Mouse (Mus musculus) macrophage (primary cell): ENCODE measurements around the gene Rcan3. TPM values are rescaled to one million over a fixed set of nuclear protein-coding genes. Genes with fewer than 3 reads are reported as not detected.

Experiments
- H3K27ac ChIP-seq: fragments of 350-480 bp; formaldehyde crosslinking; 2 replicates; pipeline ENCODE4 v1.9.0; 2021
- H3K36me3 ChIP-seq: fragments of 350-480 bp; formaldehyde crosslinking; 2 replicates; pipeline ENCODE4 v1.9.0; 2021; ENCODE audit errors: inconsistent target
- H3K4me3 ChIP-seq: fragments of 350-480 bp; formaldehyde crosslinking; 2 replicates; pipeline ENCODE4 v1.9.0; 2021; ENCODE audit errors: inconsistent target
- H3K79me2 ChIP-seq: fragments of 350-480 bp; formaldehyde crosslinking; 2 replicates; pipeline ENCODE4 v1.9.0; 2021; ENCODE audit errors: inconsistent target
- WGBS: methylation state at CpG from one replicate; pipeline ENCODE4 v1.1.7; 2026; ENCODE audit warnings: inconsistent platforms; ENCODE audit not compliant: missing documents; 5-methylcytosine and 5-hydroxymethylcytosine counted together
- polyA plus RNA-seq: library from polyadenylated mRNA; stranded (reverse); fragments of 250-400 nt; gene quantifications from 3 replicates; pipeline ENCODE4 v1.2.4, GENCODE M21; 2018; ENCODE audit warnings: inconsistent platforms

Rcan3 gene
- polyA plus RNA-seq, 1 experiment from 2014 or later = 11.8 TPM

DNA sequence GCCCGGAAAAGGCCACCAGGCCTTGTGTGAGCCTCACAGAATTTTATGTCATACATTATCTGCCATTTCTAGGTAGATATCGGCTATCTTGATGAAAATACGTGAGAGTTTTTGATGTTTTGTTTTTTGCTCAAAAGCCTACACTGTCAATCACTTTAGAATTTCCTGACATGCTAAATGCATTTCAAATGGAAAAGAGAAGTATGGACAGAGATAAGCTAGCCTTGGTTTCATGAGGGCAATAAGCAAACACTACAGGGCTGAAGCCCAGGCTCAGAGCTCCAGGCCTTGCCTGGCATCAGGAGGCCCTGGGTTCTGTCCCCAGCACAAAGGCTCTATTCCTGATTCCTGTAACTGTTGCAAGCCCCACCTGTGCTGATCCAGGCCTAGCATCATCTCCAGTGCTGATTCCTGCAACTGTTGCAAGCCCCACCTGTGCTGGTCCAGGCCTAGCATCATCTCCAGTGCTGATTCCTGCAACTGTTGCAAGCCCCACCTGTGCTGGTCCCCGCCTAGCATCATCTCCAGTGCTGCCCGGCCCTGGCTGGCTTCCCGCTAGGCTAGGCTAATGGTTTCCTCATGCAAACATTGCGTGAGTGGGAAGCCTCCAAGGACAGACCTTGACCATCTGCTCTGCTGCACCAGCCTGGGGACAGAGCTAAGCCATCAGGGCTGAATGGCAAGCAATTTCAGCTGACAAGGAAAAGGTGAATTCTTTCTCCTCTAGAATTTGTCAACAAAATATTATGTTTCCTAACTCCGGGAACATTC lies 3.5 kb downstream of the Rcan3 start:
- H3K79me2 ChIP-seq = peaks cover 18% of the 10 kb centered on the region; the same call in 1 of the 2 replicates
- no peaks in the 10 kb centered on the region for H3K36me3 ChIP-seq
- no peak overlapping the region for H3K27ac ChIP-seq
- WGBS = 97% methylated on average over 8 of the region's 8 CpGs
- no peak overlapping the region for H3K4me3 ChIP-seq

DNA sequence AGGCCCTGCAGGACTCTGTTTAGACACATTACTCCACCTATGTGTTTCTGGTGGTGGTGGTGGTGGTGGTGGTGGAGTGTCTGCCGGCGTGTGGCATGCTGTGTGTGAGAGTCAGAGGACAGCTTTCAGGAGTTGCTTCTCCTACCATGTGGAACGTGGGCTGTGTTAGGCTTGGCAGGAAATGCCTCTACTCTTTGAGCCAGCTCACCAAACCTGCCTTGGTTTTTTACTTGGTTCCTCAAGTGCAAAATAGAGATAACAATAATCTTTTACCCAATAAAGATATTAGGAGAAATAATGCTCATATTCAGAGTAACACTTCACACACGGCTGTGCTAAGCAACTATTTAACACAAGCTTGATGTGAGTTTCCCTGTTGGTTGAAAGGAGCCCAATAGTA lies 4.3 kb downstream of the Rcan3 start:
- Histone ChIP-seq H3K36me3 (0 out of 2 replicates have a peak, but pooled peaks cover under 1% of the 10 kb centered on the region), H3K4me3 (no peak overlapping the region), H3K27ac (no peak overlapping the region), H3K79me2 (peaks cover 18% of the 10 kb centered on the region; the same call in 1 of the 2 replicates)
- WGBS = 69% methylated on average over 4 of the region's 4 CpGs

DNA sequence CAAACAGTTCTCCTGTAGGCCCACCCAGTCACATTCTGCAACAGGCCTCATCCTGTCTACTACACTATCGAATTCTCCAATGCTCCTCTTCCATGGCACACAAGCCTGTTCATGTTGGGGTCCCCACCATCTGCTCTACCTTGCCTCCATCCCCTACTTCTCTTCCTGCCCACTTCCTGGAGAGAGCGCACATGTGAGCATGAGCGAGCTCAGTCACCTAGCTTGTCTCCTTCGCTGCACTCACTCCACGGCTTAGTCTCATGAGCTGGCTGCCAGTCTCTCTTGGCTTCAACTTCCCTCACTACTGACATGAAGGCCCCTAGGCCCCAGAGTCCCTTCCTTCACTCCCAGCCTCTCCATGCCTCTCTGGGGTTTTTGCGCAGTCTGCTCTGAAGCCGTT lies 7.1 kb downstream of the Rcan3 start:
- no peak overlapping the region for H3K27ac ChIP-seq
- 79% methylated on average over 7 of the region's 7 CpGs for WGBS
- H3K36me3 ChIP-seq = peaks cover 18% of the 10 kb centered on the region; the same call in 1 of the 2 replicates
- H3K79me2 ChIP-seq = peaks cover 2% of the 10 kb centered on the region; the same call in 1 of the 2 replicates
- H3K4me3 ChIP-seq = no peak overlapping the region

DNA sequence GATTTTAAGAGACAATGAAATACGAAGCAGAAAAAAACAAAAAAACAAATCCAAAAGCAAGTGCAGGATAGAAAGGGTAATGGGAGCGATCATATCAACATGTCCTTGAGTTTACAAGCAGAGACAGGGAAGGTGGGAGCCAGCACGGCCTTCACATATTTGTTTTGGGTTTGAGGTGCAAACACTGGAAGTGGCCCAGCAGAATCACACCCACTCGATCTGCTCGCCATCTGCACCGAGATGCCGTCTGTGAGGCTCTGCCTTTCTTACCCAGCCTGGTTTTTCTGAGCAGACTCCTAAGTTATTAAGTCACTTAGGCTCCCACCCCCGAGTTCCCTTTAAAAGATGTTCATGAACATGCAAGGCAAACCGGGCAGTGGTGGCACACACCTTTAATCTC lies 8.0 kb downstream of the Rcan3 start:
- Histone ChIP-seq H3K36me3 (peaks cover 28% of the 10 kb centered on the region), H3K79me2 (no peaks in the 10 kb centered on the region; the same call in 1 of the 2 replicates), H3K4me3 (no peak overlapping the region), H3K27ac (no peak overlapping the region)
- 94% methylated on average over 9 of the region's 9 CpGs for WGBS

DNA sequence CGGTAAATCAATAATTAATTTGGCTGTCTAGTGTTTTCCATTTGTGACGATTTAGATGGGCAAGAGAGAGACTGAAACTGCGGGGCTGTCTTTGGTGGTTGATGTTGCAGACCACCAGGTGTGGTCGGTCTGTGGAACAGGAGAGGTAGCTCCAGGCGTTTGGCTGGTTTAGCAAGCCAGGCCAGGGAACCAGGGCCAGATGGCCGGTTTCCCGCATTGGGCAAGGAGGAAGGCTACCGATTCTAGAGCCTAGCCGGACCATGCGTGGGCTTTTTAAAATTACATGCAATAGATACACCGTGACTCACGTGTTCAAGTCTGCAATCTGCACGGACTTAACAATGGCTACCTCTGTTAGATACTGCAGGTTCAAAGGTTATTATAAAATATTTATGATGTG lies 12.7 kb downstream of the Rcan3 start:
- Histone ChIP-seq H3K27ac (no peak overlapping the region), H3K4me3 (no peak overlapping the region), H3K36me3 (peaks cover 53% of the 10 kb centered on the region), H3K79me2 (no peaks in the 10 kb centered on the region; the same call in 1 of the 2 replicates)
- 95% methylated on average over 13 of the region's 13 CpGs for WGBS

DNA sequence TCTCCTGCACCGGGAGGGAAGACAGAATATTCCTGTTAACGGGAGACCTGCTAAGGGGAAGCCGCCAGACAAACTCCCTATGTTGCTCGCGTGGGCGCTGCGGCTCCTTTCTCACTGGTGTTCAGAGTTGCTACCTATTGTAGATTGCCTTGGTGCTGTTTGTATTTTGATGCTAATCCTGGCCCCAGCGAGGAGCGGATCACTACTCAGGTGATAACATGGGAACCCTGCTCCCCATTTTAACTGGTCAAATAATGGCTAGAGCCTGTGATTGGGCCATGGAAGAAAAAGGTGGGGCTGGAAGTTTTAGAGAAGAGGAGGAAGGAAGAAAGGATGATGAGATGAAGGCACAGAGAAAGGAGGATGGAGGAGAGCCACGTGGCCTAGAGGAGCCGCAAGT lies 13.2 kb downstream of the Rcan3 start:
- Histone ChIP-seq H3K36me3 (peaks cover 53% of the 10 kb centered on the region), H3K27ac (no peak overlapping the region)
- 96% methylated on average over 11 of the region's 11 CpGs for WGBS

DNA sequence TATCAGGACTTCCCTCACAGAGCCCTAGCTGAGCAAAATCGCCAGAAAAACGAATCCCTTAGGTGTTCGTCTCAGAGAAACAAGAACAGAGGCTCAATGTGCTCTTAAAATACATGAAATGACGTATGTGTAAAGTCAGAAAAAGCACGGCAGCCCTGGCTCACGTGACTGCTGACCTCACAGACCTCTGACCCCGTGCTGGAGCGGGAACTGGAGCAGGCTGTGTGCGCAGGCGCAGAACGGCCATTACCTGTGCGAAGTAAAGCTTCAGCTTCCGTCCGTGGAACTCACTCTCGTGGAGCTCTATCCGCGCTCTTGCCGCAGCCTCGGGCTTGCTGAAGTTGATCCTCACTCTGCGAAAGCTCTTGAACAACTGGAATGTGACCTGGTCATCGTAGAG lies 13.7 kb downstream of the Rcan3 start:
- Histone ChIP-seq H3K79me2 (no peaks in the 10 kb centered on the region), H3K4me3 (no peak overlapping the region), H3K36me3 (peaks cover 56% of the 10 kb centered on the region), H3K27ac (no peak overlapping the region)
- 94% methylated on average over 18 of the region's 21 CpGs for whole genome bisulfite sequencing

More for the DNA sequence above, 13.2 kb downstream of the Rcan3 start:
- H3K4me3 ChIP-seq = no peak overlapping the region
- no peaks in the 10 kb centered on the region for H3K79me2 ChIP-seq

DNA sequence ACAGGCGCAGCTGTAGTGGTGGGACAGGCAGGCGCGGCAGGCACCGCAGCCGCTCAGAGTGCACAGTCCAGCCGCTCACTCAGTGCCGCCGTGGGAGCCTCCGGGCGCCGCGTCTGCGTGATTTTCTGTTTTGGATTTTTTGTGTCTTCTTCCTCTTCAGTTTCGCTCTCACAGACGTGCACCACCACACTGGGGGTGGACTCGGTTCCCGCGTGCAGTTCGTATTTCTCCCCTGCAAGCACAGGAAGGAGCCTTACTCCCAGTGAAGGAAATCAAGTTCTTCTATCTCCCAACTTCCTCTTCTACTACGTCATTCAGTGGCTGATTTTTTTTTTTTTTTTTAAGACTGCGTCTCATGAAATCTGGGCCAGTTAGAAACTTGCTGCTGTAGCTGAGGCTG lies 17.3 kb downstream of the Rcan3 start:
- Histone ChIP-seq H3K27ac (no peak overlapping the region), H3K79me2 (no peaks in the 10 kb centered on the region), H3K4me3 (no peak overlapping the region), H3K36me3 (peaks cover 58% of the 10 kb centered on the region)
- 34% methylated on average over 21 of the region's 21 CpGs for WGBS

DNA sequence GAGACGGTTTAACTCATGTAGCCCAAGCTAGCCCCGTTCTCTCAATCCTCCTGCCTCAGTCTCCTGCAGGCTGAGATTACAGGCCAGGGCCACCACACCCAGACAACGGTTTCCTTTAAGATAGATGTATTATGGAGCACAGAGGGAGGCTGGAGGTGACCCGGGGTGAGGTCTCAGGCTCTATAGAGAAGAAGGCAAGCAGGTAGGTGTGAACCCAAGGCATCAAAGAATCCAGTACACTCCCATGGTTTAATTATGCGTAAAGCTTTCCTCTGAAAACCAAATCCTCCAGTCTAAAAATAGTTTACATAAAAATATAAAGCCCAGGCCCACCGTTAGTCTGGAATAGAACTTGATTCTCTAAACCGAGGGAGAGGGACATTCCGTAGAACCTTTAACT lies 20.2 kb downstream of the Rcan3 start:
- H3K4me3 ChIP-seq = no peak overlapping the region
- H3K27ac ChIP-seq = no peak overlapping the region
- peaks cover 29% of the 10 kb centered on the region; the same call in 1 of the 2 replicates for H3K36me3 ChIP-seq
- H3K79me2 ChIP-seq = no peaks in the 10 kb centered on the region
- WGBS = 92% methylated on average over 8 of the region's 8 CpGs

DNA sequence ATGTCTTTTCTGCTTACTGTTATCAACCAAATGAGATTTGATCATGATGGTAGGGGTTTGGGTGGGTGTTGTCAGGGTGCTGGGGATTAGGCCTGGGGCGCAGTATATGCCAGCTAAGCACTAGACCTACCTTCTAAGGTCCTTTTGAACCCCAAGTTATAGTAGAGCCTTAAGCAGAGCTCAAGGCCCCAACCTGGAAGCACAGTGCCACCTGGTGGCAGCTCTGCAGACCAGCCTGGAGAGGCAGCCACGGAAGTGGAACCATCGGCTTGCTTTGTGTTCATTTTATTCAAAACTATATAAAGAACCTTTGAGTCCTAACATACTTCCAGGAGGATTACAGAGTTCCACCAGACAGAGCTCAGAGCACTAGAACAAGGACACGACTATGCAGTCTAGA lies 22.0 kb downstream of the Rcan3 start:
- no peak overlapping the region for H3K27ac ChIP-seq
- H3K4me3 ChIP-seq = no peak overlapping the region
- H3K36me3 ChIP-seq = peaks cover 25% of the 10 kb centered on the region; the same call in 1 of the 2 replicates
- 22% methylated on average over 4 of the region's 4 CpGs for WGBS
- no peaks in the 10 kb centered on the region for H3K79me2 ChIP-seq

DNA sequence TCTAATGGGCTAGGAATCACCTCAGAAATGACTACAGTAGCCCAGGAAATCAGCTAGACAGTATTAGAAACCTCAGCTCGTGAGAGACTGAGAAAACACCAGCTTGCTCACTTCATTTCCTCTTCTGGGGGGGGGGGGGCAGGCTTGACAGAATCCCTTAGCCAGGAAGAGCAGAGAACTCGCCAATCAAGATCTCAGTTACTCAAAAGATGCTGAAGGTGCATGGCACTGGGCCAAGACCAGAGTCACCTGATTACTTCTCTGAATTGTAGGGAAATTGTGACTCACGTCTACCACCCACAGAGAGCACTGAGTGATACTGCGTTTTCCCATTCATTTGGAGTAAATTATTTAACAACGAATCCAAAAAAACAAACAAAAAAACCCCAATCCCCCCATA lies 27.5 kb downstream of the Rcan3 start:
- Histone ChIP-seq H3K4me3 (no peak overlapping the region), H3K79me2 (no peaks in the 10 kb centered on the region), H3K27ac (peak overlapping the region; percentile 27; the same call in 1 of the 2 replicates), H3K36me3 (no peaks in the 10 kb centered on the region)
- WGBS = 27% methylated on average over 5 of the region's 5 CpGs

DNA sequence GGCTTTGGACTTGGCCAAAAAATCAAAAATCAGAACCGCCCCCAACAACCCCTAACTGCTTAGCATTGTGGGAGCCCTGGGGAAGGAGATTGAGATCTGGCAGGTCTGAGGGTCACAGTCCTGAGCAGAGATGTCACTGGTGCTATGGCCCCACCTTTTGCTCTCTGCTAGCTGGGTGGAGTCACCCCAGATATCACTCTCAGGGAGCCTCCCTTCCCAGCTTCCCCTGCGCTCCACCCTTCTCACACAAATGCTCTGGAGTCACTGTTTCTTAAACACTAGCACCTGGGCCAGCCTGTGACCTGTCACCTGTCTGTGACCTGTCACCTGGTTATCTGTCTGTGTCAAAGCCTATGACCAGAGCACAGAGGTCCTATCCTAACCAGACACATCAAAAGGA lies 28.7 kb downstream of the Rcan3 start:
- Histone ChIP-seq H3K36me3 (no peaks in the 10 kb centered on the region), H3K27ac (no peak overlapping the region), H3K4me3 (no peak overlapping the region), H3K79me2 (no peaks in the 10 kb centered on the region)
- WGBS = 100% methylated on average over 2 of the region's 2 CpGs

DNA sequence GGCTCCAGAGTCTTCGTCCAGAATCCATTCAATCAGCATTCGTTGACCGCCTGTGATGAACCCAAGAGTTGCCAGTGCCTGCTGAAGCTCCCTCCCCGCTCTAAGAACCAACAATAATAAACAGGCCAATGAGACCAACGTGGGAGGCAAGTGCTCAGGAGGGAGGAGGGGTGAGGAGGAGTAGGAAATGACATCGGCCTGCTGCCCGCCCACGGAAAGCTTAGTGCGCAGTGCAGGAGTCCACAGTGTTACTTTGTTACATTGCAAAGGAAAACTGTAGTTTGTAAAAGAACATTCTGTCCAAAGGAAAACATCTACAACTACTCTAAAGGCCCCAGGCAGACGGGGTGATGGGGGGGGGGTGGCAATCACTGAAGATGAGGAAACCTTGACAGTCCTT lies 29.6 kb downstream of the Rcan3 start:
- Histone ChIP-seq H3K4me3 (no peak overlapping the region), H3K79me2 (no peaks in the 10 kb centered on the region), H3K36me3 (no peaks in the 10 kb centered on the region), H3K27ac (no peak overlapping the region)
- WGBS = 92% methylated on average over 10 of the region's 10 CpGs

DNA sequence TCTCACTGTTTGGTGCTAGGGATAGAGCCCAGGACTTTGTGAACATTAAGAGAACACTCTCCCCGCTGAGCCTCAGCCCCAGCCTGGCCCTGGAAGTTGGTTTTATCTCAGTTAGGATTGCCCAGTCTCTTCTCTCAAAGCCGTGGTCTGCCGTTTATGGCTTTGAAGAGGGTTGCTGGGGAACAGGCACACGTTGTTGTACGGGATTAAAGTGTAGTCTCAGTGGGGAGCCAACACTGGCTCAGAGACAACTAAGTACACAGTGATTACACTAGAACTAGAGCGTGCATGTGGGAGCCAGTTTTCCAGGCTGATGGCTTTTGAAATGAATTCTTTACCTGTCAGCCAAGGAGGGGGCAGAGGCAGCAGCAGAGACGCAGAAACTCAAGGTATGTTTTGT lies 31.8 kb downstream of the Rcan3 start:
- Histone ChIP-seq H3K79me2 (no peaks in the 10 kb centered on the region), H3K27ac (no peak overlapping the region), H3K4me3 (no peak overlapping the region), H3K36me3 (no peaks in the 10 kb centered on the region)
- WGBS = 93% methylated on average over 7 of the region's 7 CpGs

DNA sequence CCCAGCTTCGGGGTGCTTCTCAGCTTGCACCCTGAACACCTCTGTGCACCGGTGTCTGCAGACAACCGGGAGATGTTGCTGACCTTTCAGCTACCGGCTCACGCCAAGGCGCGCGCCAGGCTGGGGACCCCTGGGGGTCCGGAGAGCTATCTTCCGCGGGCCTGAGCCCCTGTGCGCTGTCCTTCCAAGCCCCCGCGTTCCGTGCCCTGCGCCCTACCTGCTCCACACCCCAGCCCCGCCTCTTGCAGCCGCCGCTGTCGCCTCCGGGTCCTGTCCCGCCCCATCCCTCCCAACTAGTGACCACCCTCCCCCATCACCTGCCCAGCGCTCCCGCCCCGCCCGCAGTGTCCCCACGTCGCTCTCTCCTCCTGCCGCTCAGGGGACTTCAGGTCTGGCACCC lies 35.7 kb downstream of the Rcan3 start, which contains the start of gene Ncmap:
Ncmap (minus strand) TSS at position 237 of the 400 bp plus-strand sequence.
- WGBS = 3% methylated on average over 9 of the region's 29 CpGs
- Histone ChIP-seq H3K79me2 (no peaks in the 10 kb centered on the region), H3K36me3 (no peaks in the 10 kb centered on the region), H3K27ac (no peak within 1 kb of the TSS), H3K4me3 (no peak within 1 kb of the TSS)
